Mouse (Mus musculus) heart, postnatal 4 days (tissue): ENCODE results near the gene 4632433K11Rik. TPM values are rescaled to one million over a fixed set of nuclear protein-coding genes. Genes with fewer than 3 reads are reported as not detected.

Source experiments
- total RNA-seq, 2 experiments: library from RNA; stranded (reverse); gene quantifications; 2 replicates each; pipeline ENCODE4 v1.2.3; 2021

Gene 4632433K11Rik
- total RNA-seq, 2 experiments from 2014 or later, result 0.57 TPM; not detected in 1

Other genes starting within 250 kb of the 4632433K11Rik start
- 1 to 10 TPM; 2.7 to 5.1 TPM for gene Tmem238, start 244.5 kb upstream of the 4632433K11Rik start, total RNA-seq
- 100 to 1,000 TPM; 726 to 732 TPM for gene Rpl28, start 241.2 kb upstream of the 4632433K11Rik start, total RNA-seq
- gene Ube2s, start 221.5 kb upstream of the 4632433K11Rik start, total RNA-seq, result 100 to 1,000 TPM; 281 to 285 TPM
- under 1 TPM in 1 of 2 experiments, not detected in 1; 0.20 TPM for gene Shisa7, start 189.4 kb upstream of the 4632433K11Rik start, total RNA-seq
- gene Isoc2b, start 163.9 kb upstream of the 4632433K11Rik start, total RNA-seq, result 1 to 10 TPM; 1.6 to 2.3 TPM
- gene Isoc2a, start 157.0 kb upstream of the 4632433K11Rik start, total RNA-seq, result 10 to 100 TPM; 14.7 to 15.5 TPM
- not detected for gene Gm36210, start 127.6 kb upstream of the 4632433K11Rik start, total RNA-seq
- gene Zfp628, start 118.9 kb upstream of the 4632433K11Rik start, total RNA-seq, result 10 to 100 TPM; 14.7 to 16.7 TPM
- gene Nat14, start 112.1 kb upstream of the 4632433K11Rik start, total RNA-seq, result 1 to 10 TPM; 3.9 to 6.2 TPM
- gene Ssc5d, start 108.3 kb upstream of the 4632433K11Rik start, total RNA-seq, result 10 to 100 TPM in 1 of 2 experiments, 1 to 10 TPM in 1; 8.7 to 11.1 TPM
- 10 to 100 TPM; 10.6 TPM for gene Sbk2, start 69.7 kb upstream of the 4632433K11Rik start, total RNA-seq
- gene Sbk3, start 63.0 kb upstream of the 4632433K11Rik start, total RNA-seq, result 10 to 100 TPM; 21.0 to 24.3 TPM
- 10 to 100 TPM; 28.4 to 38.0 TPM for gene Zfp579, start 38.0 kb upstream of the 4632433K11Rik start, total RNA-seq
- 1 to 10 TPM; 6.0 to 6.4 TPM for gene Zfp524, start 19.7 kb upstream of the 4632433K11Rik start, total RNA-seq
- 10 to 100 TPM; 26.4 to 26.9 TPM for gene Fiz1, start 19.4 kb upstream of the 4632433K11Rik start, total RNA-seq
- gene Gm44973, start 18.6 kb upstream of the 4632433K11Rik start, total RNA-seq, result not detected
- 10 to 100 TPM; 26.0 to 26.6 TPM for gene Zfp865, start 13.7 kb upstream of the 4632433K11Rik start, total RNA-seq
- under 1 TPM in 1 of 2 experiments, not detected in 1; 0.61 TPM for gene Ccdc106, start 13.6 kb upstream of the 4632433K11Rik start, total RNA-seq
- gene Zfp784, start 4.3 kb downstream of the 4632433K11Rik start, total RNA-seq, result 1 to 10 TPM; 5.4 to 6.0 TPM
- 10 to 100 TPM; 12.2 to 13.2 TPM for gene Zfp580, start 17.4 kb downstream of the 4632433K11Rik start, total RNA-seq
- 100 to 1,000 TPM; 136 to 145 TPM for gene U2af2, start 28.0 kb downstream of the 4632433K11Rik start, total RNA-seq
- gene Epn1, start 46.1 kb downstream of the 4632433K11Rik start, total RNA-seq, result 100 to 1,000 TPM; 171 to 183 TPM
- gene Rfpl4, start 82.8 kb downstream of the 4632433K11Rik start, total RNA-seq, result not detected
- 1 to 10 TPM; 2.6 to 4.5 TPM for gene Rasl2-9, start 91.8 kb downstream of the 4632433K11Rik start, total RNA-seq
- gene Vmn1r55, start 115.6 kb downstream of the 4632433K11Rik start, total RNA-seq, result not detected
- gene Vmn1r56, start 162.6 kb downstream of the 4632433K11Rik start, total RNA-seq, result not detected
- not detected for gene Vmn1r57, start 184.4 kb downstream of the 4632433K11Rik start, total RNA-seq